Mouse (Mus musculus) heart, adult 2 months (tissue): ENCODE data around the gene Pdcd2l. TPM values are rescaled to one million over a fixed set of nuclear protein-coding genes. Genes with fewer than 3 reads are reported as not detected.
A peak's percentile ranks its signal among the peaks of the same experiment; 100 is the strongest.

ENCODE experiments used
- DNase-seq, 2 experiments: peaks; one replicate each; pipeline ENCODE4 v3.0.0; 2021
- H3K27ac ChIP-seq: fragments of 200-600 bp; 2 replicates; pipeline ENCODE4 v1.8.1; 2022
- H3K27me3 ChIP-seq: fragments of 200-500 bp; 2 replicates; pipeline ENCODE4 v1.6.1; 2012; ENCODE audit warnings: mild to moderate bottlenecking, low read length, inconsistent platforms, mixed read lengths; ENCODE audit not compliant: control insufficient read depth, insufficient read depth
- H3K36me3 ChIP-seq: fragments of 200-500 bp; 2 replicates; pipeline ENCODE4 v1.6.1; 2012; ENCODE audit warnings: low read length, inconsistent platforms; ENCODE audit not compliant: control insufficient read depth, insufficient read depth
- H3K4me1 ChIP-seq: fragments of 200-500 bp; 2 replicates; pipeline ENCODE4 v1.6.1; 2011; ENCODE audit warnings: low read length; ENCODE audit not compliant: control insufficient read depth, insufficient read depth
- H3K4me3 ChIP-seq: fragments of 200-600 bp; 2 replicates; pipeline ENCODE4 v1.8.1; 2022
- H3K79me2 ChIP-seq: fragments of 200-500 bp; replicated peaks from 2 replicates; pipeline ENCODE4 v1.6.1; 2012; ENCODE audit warnings: mild to moderate bottlenecking, inconsistent platforms, low read length, moderate library complexity, mixed read lengths; ENCODE audit not compliant: control insufficient read depth, insufficient read depth
- H3K9ac ChIP-seq: fragments of 200-500 bp; 2 replicates; pipeline ENCODE4 v1.6.1; 2012; ENCODE audit warnings: low read depth, mild to moderate bottlenecking, control low read depth, inconsistent platforms, low read length, mixed read lengths
- CTCF ChIP-seq: fragments of 200-600 bp; IDR thresholded peaks from 2 replicates; pipeline ENCODE4 v1.8.1; 2022; ENCODE audit warnings: antibody characterized with exemption, mild to moderate bottlenecking, moderate library complexity
- EP300 ChIP-seq: fragments of 200-500 bp; IDR thresholded peaks from 2 replicates; pipeline ENCODE4 v1.6.1; 2011; ENCODE audit warnings: low read depth, low read length, control low read depth; ENCODE audit not compliant: insufficient read depth
- POLR2A ChIP-seq: fragments of 200-500 bp; IDR thresholded peaks from 2 replicates; pipeline ENCODE4 v1.6.1; 2011; ENCODE audit warnings: mild to moderate bottlenecking, low read depth, low read length, control low read depth; ENCODE audit not compliant: insufficient read depth
- WGBS: fragments of 180-500 bp; shearing (Covaris S2); methylation state at CpG from one replicate; pipeline ENCODE4 v1.1.7; 2018; 5-methylcytosine and 5-hydroxymethylcytosine counted together
- intact Hi-C: fragments of 180-260 bp; cut with DNase I; formaldehyde crosslinking; loops from one replicate; pipeline ENCODE4 v1.15.1; 2025
- polyA plus RNA-seq: library from polyadenylated mRNA; depleted of rRNA; stranded (reverse); fragments of >200 nt; gene quantifications from 2 replicates; pipeline ENCODE4 v1.2.3, GENCODE M21; 2012; rRNA removed
- total RNA-seq, 2 experiments: library from RNA; stranded (reverse); gene quantifications; 2 replicates each; pipeline ENCODE4 v1.2.3; 2021

The Pdcd2l gene
- total and polyA plus RNA-seq, 3 experiments, result 14.8 to 20.6 (median 18.8) TPM

GRCm38 (mm10) chr7:34159167-34159566 is 37.3 kb downstream of the Pdcd2l start:
- DNase-seq, result no peak
- Histone ChIP-seq H3K4me1 (no peaks in the 10 kb centered on the region), H3K36me3 (peaks cover 10% of the 10 kb centered on the region), H3K4me3 (no peak overlapping the region), H3K9ac (no peak overlapping the region), H3K79me2 (no peaks in the 10 kb centered on the region), H3K27me3 (no peaks in the 10 kb centered on the region), H3K27ac (no peak overlapping the region)
- 95% methylated on average over 3 of the region's 3 CpGs for whole genome bisulfite sequencing
- intact Hi-C loops, result no loop called here
- peak; percentile 44 for TF ChIP-seq CTCF
- TF ChIP-seq POLR2A, result no peak

GRCm38 (mm10) chr7:34157994-34158393 is 38.5 kb downstream of the Pdcd2l start:
- H3K27ac ChIP-seq, result no peak overlapping the region
- H3K36me3 ChIP-seq, result peaks cover 5% of the 10 kb centered on the region
- intact Hi-C loops, result no loop called here
- 97% methylated on average over 3 of the region's 3 CpGs for WGBS
- no peak for DNase-seq
- no peaks in the 10 kb centered on the region for H3K27me3 ChIP-seq
- no peaks in the 10 kb centered on the region for H3K4me1 ChIP-seq
- H3K79me2 ChIP-seq, result no peaks in the 10 kb centered on the region
- no peak overlapping the region for H3K9ac ChIP-seq
- no peak for TF ChIP-seq POLR2A
- no peak for TF ChIP-seq CTCF
- TF ChIP-seq EP300, result no peak
- H3K4me3 ChIP-seq, result no peak overlapping the region

- no peak for DNase-seq
- Histone ChIP-seq H3K4me3 (no peak overlapping the region), H3K27ac (no peak overlapping the region), H3K36me3 (peaks cover 6% of the 10 kb centered on the region), H3K9ac (no peak overlapping the region), H3K79me2 (no peaks in the 10 kb centered on the region), H3K4me1 (no peaks in the 10 kb centered on the region), H3K27me3 (no peaks in the 10 kb centered on the region)
- no peak for TF ChIP-seq CTCF
- no peak for TF ChIP-seq POLR2A
- TF ChIP-seq EP300, result no peak
- intact Hi-C loops, result no loop called here
- 56% methylated on average over 4 of the region's 4 CpGs for WGBS
Observed at GRCm38 (mm10) chr7:34147193-34147592, 49.3 kb downstream of the Pdcd2l start.

GRCm38 (mm10) chr7:34141123-34141522 is 55.3 kb downstream of the Pdcd2l start:
- H3K79me2 ChIP-seq, result no peaks in the 10 kb centered on the region
- H3K9ac ChIP-seq, result no peak overlapping the region
- no peak overlapping the region for H3K4me3 ChIP-seq
- WGBS, result 91% methylated on average over 13 of the region's 13 CpGs
- intact Hi-C loops, result no loop called here
- no peaks in the 10 kb centered on the region for H3K27me3 ChIP-seq
- H3K27ac ChIP-seq, result no peak overlapping the region
- no peaks in the 10 kb centered on the region; the same call in none of the 2 replicates for H3K36me3 ChIP-seq
- H3K4me1 ChIP-seq, result no peaks in the 10 kb centered on the region
- TF ChIP-seq EP300, result no peak
- TF ChIP-seq POLR2A, result no peak
- TF ChIP-seq CTCF, result no peak
- DNase-seq, result no peak

GRCm38 (mm10) chr7:34139493-34139892 is 57.0 kb downstream of the Pdcd2l start:
- H3K36me3 ChIP-seq, result no peaks in the 10 kb centered on the region; the same call in 1 of the 2 replicates
- H3K79me2 ChIP-seq, result no peaks in the 10 kb centered on the region
- no peak for DNase-seq
- H3K9ac ChIP-seq, result no peak overlapping the region
- 87% methylated on average over 6 of the region's 6 CpGs for WGBS
- no peak overlapping the region for H3K27ac ChIP-seq
- H3K27me3 ChIP-seq, result no peaks in the 10 kb centered on the region
- H3K4me3 ChIP-seq, result no peak overlapping the region
- no peak for TF ChIP-seq EP300
- no peak for TF ChIP-seq CTCF
- TF ChIP-seq POLR2A, result no peak
- intact Hi-C loops, result no loop called here
- no peaks in the 10 kb centered on the region for H3K4me1 ChIP-seq

Other genes starting within 250 kb of the Pdcd2l start
- gene Scgb2b27, start 182.7 kb downstream of the Pdcd2l start, total RNA-seq, result not detected
- not detected in 2 replicates for gene Scgb2b27, start 182.7 kb downstream of the Pdcd2l start, polyA plus RNA-seq
- gene Scgb1b27, start 175.2 kb downstream of the Pdcd2l start, total RNA-seq, result not detected
- not detected in 2 replicates for gene Scgb1b27, start 175.2 kb downstream of the Pdcd2l start, polyA plus RNA-seq
- not detected for gene Scgb1b30, start 101.2 kb downstream of the Pdcd2l start, total RNA-seq
- gene Scgb1b30, start 101.2 kb downstream of the Pdcd2l start, polyA plus RNA-seq, result not detected in 2 replicates
- 10 to 100 TPM in 1 of 2 experiments, 1 to 10 TPM in 1; 9.7 to 10.6 TPM for gene Wtip, start 63.4 kb downstream of the Pdcd2l start, total RNA-seq
- 12.1 and 16.8 TPM in 2 replicates for gene Wtip, start 63.4 kb downstream of the Pdcd2l start, polyA plus RNA-seq
- 10 to 100 TPM; 29.9 to 32.9 TPM for gene Uba2, start 27.1 kb downstream of the Pdcd2l start, total RNA-seq
- 19.5 and 38.6 TPM in 2 replicates for gene Uba2, start 27.1 kb downstream of the Pdcd2l start, polyA plus RNA-seq
- gene Gpi1, start 33.7 kb upstream of the Pdcd2l start, total RNA-seq, result 100 to 1,000 TPM; 480 to 591 TPM
- 442 and 488 TPM in 2 replicates for gene Gpi1, start 33.7 kb upstream of the Pdcd2l start, polyA plus RNA-seq
- gene Gm6096, start 54.4 kb upstream of the Pdcd2l start, total RNA-seq, result not detected
- gene Gm6096, start 54.4 kb upstream of the Pdcd2l start, polyA plus RNA-seq, result not detected in 2 replicates
- 10 to 100 TPM; 40.7 to 44.1 TPM for gene 4931406P16Rik, start 116.9 kb upstream of the Pdcd2l start, total RNA-seq
- 24.9 and 32.5 TPM in 2 replicates for gene 4931406P16Rik, start 116.9 kb upstream of the Pdcd2l start, polyA plus RNA-seq
- gene Lsm14a, start 196.7 kb upstream of the Pdcd2l start, total RNA-seq, result 10 to 100 TPM; 86.9 to 88.3 TPM
- 42.9 and 68.7 TPM in 2 replicates for gene Lsm14a, start 196.7 kb upstream of the Pdcd2l start, polyA plus RNA-seq